Mouse (Mus musculus): Measurements from ENCODE around the gene Vac14. TPM values are rescaled to one million over a fixed set of nuclear protein-coding genes. Genes with fewer than 3 reads are reported as not detected.

Gene Vac14
- polyA plus RNA-seq, 1 experiment: 26.8 TPM

DNA sequence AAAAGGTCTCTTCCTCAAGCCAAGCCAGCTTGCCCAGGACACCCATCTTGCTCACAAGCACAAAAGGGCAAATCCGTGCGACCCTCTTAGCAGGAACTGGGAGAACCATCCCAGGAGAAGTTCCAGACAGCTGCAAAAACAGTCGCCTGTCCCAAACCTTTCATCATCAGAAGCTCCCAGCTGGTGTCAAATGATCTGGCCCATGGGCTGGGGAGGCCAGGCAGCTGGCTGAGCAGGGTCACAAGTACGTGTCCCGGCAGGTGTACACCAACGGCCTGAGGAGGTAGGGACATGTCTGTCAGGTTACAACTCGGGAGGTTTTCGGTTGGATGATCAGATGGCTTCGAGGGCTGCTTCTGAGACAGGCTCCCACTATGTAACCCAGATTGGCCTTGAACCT lies 128.3 kb downstream of the Vac14 start:
- no peak overlapping the region for H3K27ac ChIP-seq (ENCODE audit: insufficient read depth, low read depth, low read length)
- no peaks in the 10 kb centered on the region for H3K4me1 ChIP-seq (ENCODE audit: control insufficient read depth, insufficient read depth, insufficient read length, low read length)
- 71% methylated on average over 9 of the region's 9 CpGs for WGBS
- no peaks in the 10 kb centered on the region for H3K36me3 ChIP-seq (ENCODE audit: control insufficient read depth, insufficient read depth, low read length)
- no peak for TF ChIP-seq POLR2A (IDR thresholded peaks at IDR 0.05; ENCODE audit: low read depth, low read length)
- TF ChIP-seq CTCF (IDR thresholded peaks at IDR 0.05; ENCODE audit: extremely low read depth, insufficient read length, insufficient replicate concordance, low read depth, low read length): no peak
- H3K4me3 ChIP-seq (ENCODE audit: low read depth, low read length): no peak overlapping the region
- no peaks in the 10 kb centered on the region for H3K27me3 ChIP-seq (ENCODE audit: control insufficient read depth, insufficient read depth, low read length)

DNA sequence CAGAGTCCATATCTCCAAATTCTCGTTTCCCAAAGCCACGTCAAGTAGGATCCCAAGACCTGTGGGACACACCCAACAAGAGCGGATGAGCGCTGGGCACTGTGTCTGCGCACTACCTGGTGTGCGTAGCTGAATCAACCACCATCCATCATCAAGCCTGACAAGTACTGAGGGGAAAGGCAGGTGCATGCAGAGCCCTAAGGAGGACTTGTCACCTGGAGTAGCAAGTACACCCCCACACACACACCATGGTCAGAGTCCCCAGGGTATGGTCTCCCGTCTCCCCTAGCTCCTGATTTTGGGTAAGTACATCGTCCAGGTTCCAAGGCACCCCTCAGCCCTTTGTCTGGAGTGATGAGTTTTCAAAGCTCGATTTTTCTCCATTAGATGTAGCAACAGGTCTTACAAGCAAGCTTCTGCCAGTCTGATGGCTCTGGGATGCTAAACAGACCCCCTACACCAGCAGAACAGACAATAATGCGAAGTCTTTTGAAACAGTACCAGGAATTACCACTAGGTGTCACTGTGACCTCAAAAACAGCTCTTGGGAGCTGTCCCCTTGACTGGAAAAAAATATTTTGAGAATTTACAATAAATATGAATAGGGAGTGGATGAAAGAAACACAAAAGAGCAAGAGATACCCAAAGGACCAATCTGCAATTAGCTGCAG lies 131.2 kb downstream of the Vac14 start:
- 57% methylated on average over 10 of the region's 10 CpGs for WGBS
- Histone ChIP-seq H3K27ac (ENCODE audit: insufficient read depth, low read depth, low read length) (no peak overlapping the region), H3K27me3 (ENCODE audit: control insufficient read depth, insufficient read depth, low read length) (no peaks in the 10 kb centered on the region), H3K4me3 (ENCODE audit: low read depth, low read length) (no peak overlapping the region), H3K36me3 (ENCODE audit: control insufficient read depth, insufficient read depth, low read length) (no peaks in the 10 kb centered on the region), H3K4me1 (ENCODE audit: control insufficient read depth, insufficient read depth, insufficient read length, low read length) (no peaks in the 10 kb centered on the region)
- TF ChIP-seq POLR2A (IDR thresholded peaks at IDR 0.05; ENCODE audit: low read depth, low read length): no peak
- TF ChIP-seq CTCF (IDR thresholded peaks at IDR 0.05; ENCODE audit: extremely low read depth, insufficient read length, insufficient replicate concordance, low read depth, low read length): peak; percentile 28; the same call in 1 of the 2 replicates

DNA sequence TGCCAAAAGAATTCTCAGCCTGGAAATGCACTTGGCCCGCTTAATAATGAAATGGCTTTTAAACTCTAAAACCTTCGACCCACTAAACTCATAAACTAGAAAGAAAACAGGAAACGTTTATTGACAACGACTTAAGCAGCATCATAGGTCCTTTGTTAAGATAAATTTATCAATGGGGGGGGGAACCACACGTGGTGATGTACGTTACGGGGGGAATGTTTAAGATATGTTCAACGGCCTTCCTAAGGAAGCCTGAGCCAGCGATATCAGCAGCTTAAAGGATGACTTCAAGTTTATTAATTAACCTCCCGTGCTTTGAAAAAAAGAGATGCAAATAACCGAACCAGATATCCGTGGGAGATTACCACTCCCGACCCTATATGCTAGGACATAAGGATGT lies 131.9 kb downstream of the Vac14 start:
- no peak overlapping the region for H3K4me3 ChIP-seq (ENCODE audit: low read depth, low read length)
- no peak for TF ChIP-seq POLR2A (IDR thresholded peaks at IDR 0.05; ENCODE audit: low read depth, low read length)
- no peak for TF ChIP-seq CTCF (IDR thresholded peaks at IDR 0.05; ENCODE audit: extremely low read depth, insufficient read length, insufficient replicate concordance, low read depth, low read length)
- no peaks in the 10 kb centered on the region for H3K4me1 ChIP-seq (ENCODE audit: control insufficient read depth, insufficient read depth, insufficient read length, low read length)
- H3K27ac ChIP-seq (ENCODE audit: insufficient read depth, low read depth, low read length): no peak overlapping the region
- no peaks in the 10 kb centered on the region for H3K36me3 ChIP-seq (ENCODE audit: control insufficient read depth, insufficient read depth, low read length)
- H3K27me3 ChIP-seq (ENCODE audit: control insufficient read depth, insufficient read depth, low read length): no peaks in the 10 kb centered on the region
- WGBS: 16% methylated on average over 13 of the region's 13 CpGs

DNA sequence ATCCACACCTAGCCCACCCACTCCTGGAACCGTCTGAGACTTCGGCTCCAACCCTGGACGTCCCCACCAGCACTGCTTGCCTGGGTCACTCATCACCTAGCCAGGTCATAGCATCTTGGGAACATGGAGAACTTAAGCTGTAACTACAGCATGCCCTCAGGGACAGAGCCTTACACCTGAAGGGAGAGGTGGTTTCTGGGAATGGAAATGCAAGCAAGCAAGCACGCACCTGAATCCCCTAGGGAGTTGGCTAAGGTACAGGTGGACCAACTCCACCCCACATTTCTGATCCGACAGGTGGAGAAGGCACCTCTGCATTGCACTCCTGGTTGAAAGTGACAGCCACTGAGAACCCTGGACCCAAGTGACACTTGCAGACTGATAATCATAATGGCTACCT lies 133.1 kb downstream of the Vac14 start:
- TF ChIP-seq CTCF (IDR thresholded peaks at IDR 0.05; ENCODE audit: extremely low read depth, insufficient read length, insufficient replicate concordance, low read depth, low read length): no peak
- TF ChIP-seq POLR2A (IDR thresholded peaks at IDR 0.05; ENCODE audit: low read depth, low read length): no peak
- WGBS: 64% methylated on average over 5 of the region's 5 CpGs

DNA sequence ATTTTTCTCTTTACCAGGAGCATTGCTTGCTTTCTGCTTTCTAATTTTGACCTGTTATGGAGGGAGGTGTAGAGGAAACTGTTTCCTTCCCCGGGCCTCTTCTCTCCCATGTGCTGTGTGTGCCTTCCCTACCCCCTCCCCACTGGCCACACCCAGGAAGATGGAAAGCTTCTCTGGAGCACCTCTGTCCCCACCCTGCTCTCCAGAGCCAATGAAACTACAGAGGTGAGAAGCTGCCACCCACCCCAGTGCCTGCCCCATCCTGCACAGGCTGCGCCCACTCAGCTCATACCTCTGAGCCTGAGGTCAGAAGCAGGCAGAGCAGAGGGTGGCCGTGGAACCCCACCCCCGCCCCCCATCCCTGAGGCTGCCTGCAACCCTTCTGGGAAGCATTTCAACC lies 136.3 kb downstream of the Vac14 start:
- WGBS: 52% methylated on average over 4 of the region's 4 CpGs
- Histone ChIP-seq H3K4me3 (ENCODE audit: low read depth, low read length) (no peak overlapping the region), H3K4me1 (ENCODE audit: control insufficient read depth, insufficient read depth, insufficient read length, low read length) (no peaks in the 10 kb centered on the region), H3K36me3 (ENCODE audit: control insufficient read depth, insufficient read depth, low read length) (no peaks in the 10 kb centered on the region), H3K27ac (ENCODE audit: insufficient read depth, low read depth, low read length) (no peak overlapping the region), H3K27me3 (ENCODE audit: control insufficient read depth, insufficient read depth, low read length) (no peaks in the 10 kb centered on the region)
- TF ChIP-seq CTCF (IDR thresholded peaks at IDR 0.05; ENCODE audit: extremely low read depth, insufficient read length, insufficient replicate concordance, low read depth, low read length) (no peak), POLR2A (IDR thresholded peaks at IDR 0.05; ENCODE audit: low read depth, low read length) (no peak)

More for the DNA sequence above, 133.1 kb downstream of the Vac14 start:
- no peak overlapping the region for H3K4me3 ChIP-seq (ENCODE audit: low read depth, low read length)
- no peak overlapping the region for H3K27ac ChIP-seq (ENCODE audit: insufficient read depth, low read depth, low read length)
- H3K27me3 ChIP-seq (ENCODE audit: control insufficient read depth, insufficient read depth, low read length): no peaks in the 10 kb centered on the region
- no peaks in the 10 kb centered on the region for H3K4me1 ChIP-seq (ENCODE audit: control insufficient read depth, insufficient read depth, insufficient read length, low read length)
- H3K36me3 ChIP-seq (ENCODE audit: control insufficient read depth, insufficient read depth, low read length): no peaks in the 10 kb centered on the region

DNA sequence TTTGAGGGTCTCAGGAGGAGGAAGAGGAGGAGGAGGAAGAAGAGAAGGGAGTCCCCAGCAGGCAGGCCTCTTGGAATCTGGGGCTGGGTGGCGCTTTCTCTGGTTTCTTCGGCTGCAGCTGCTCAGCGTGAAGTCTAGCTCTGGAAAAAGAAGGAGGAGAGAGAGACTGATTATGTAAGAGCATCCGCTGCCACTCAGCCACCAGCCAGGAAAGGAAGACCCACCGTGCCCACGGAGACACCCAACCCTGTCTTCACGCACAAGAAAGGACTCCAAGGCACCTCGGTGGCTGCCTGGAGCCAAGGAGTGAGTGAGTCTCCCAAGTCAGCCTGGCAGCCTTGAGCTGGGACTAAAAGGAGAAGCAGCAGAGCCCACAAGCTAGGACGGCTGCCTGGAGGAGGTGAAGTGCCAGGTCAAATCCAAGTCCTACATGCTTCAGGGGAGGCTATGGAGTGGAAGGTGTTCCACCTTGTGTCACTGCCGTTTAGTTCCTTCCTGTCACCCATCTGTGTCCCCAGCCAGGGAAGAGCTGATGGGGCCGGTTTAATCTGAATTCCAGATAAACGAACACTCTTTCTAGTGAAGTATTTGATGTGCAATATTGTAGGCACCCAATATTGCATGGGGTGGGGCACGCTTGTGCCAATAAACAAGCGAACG lies 137.3 kb downstream of the Vac14 start:
- Histone ChIP-seq H3K27me3 (ENCODE audit: control insufficient read depth, insufficient read depth, low read length) (no peaks in the 10 kb centered on the region), H3K4me1 (ENCODE audit: control insufficient read depth, insufficient read depth, insufficient read length, low read length) (no peaks in the 10 kb centered on the region), H3K36me3 (ENCODE audit: control insufficient read depth, insufficient read depth, low read length) (no peaks in the 10 kb centered on the region), H3K27ac (ENCODE audit: insufficient read depth, low read depth, low read length) (no peak overlapping the region), H3K4me3 (ENCODE audit: low read depth, low read length) (no peak overlapping the region)
- TF ChIP-seq POLR2A (IDR thresholded peaks at IDR 0.05; ENCODE audit: low read depth, low read length): no peak
- no peak for TF ChIP-seq CTCF (IDR thresholded peaks at IDR 0.05; ENCODE audit: extremely low read depth, insufficient read length, insufficient replicate concordance, low read depth, low read length)
- WGBS: 71% methylated on average over 15 of the region's 15 CpGs

DNA sequence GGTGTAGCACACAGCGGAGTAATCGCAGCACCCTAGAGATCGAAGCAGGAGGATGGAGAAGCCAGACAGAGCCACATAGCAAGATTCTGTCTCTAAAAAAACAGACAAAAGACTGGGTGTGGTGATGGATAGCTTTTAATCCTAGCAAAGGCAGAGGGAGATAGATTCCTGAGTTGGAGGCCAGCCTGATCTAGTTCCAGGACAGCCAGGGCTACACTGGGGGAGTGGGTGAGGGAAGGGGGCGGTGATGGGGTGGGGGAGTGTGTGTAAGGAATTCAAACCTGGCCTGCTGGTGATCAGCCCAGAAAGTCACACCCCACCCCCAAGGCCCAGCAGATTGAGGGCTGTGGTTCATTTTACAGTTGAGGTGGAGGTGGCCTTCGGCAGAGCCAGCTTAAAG lies 137.8 kb downstream of the Vac14 start:
- Histone ChIP-seq H3K27ac (ENCODE audit: insufficient read depth, low read depth, low read length) (no peak overlapping the region), H3K27me3 (ENCODE audit: control insufficient read depth, insufficient read depth, low read length) (no peaks in the 10 kb centered on the region), H3K36me3 (ENCODE audit: control insufficient read depth, insufficient read depth, low read length) (no peaks in the 10 kb centered on the region), H3K4me1 (ENCODE audit: control insufficient read depth, insufficient read depth, insufficient read length, low read length) (no peaks in the 10 kb centered on the region), H3K4me3 (ENCODE audit: low read depth, low read length) (no peak overlapping the region)
- 88% methylated on average over 5 of the region's 5 CpGs for WGBS
- no peak for TF ChIP-seq POLR2A (IDR thresholded peaks at IDR 0.05; ENCODE audit: low read depth, low read length)
- TF ChIP-seq CTCF (IDR thresholded peaks at IDR 0.05; ENCODE audit: extremely low read depth, insufficient read length, insufficient replicate concordance, low read depth, low read length): no peak

Measured in small intestine, adult 2 months (tissue).